Mouse (Mus musculus): ENCODE results near the gene Cspg4.
A peak's percentile ranks its signal among the peaks of the same experiment; 100 is the strongest.

Cspg4 gene

GRCm38 (mm10) chr9:56865673-56866400 lies 1.0 kb downstream of the Cspg4 start:
- DNase-seq = no peak

GRCm38 (mm10) chr9:56866430-56866829 lies 1.6 kb downstream of the Cspg4 start:
- no peak for DNase-seq

DNA sequence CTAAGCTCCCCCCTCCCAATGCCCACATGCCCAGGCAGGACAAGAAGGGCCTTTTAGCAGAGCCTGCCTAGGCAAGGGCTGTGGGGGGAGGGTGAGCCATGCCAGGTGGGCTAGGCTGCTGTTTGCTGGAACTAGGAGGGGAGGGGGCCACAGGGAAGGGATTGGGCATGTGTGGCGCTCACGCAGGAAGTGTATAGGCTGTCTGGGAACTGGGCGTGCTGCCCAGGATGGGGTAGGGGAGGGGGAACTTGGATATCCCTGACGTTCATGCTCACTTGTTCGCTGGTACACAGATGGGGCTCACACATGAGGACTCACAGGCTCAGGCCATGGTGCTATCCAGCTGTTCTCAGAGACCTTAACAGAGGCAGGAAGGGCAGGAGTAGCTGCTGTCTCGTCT lies 3.5 kb downstream of the Cspg4 start:
- no peak for DNase-seq

DNA sequence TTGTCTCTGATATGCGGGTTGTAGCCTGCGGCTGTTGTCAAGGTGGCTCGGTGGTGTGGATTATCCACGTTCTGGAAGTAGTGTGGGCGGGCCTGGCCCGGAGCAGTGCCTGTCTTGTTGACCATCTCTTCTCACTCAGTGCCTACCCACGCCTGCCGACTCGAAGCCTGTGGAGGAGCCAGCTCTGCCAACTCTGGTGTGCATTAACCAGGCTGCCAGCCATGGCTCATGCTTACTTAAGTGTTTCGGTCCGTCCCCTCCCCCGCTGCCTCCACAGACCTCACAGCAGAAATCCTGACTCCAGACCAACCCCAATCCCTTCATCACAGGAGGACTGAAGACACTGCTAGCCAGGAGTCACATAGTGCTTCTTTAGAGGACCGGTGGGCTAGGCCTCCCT lies 4.7 kb downstream of the Cspg4 start:
- DNase-seq = peak; percentile 93

DNA sequence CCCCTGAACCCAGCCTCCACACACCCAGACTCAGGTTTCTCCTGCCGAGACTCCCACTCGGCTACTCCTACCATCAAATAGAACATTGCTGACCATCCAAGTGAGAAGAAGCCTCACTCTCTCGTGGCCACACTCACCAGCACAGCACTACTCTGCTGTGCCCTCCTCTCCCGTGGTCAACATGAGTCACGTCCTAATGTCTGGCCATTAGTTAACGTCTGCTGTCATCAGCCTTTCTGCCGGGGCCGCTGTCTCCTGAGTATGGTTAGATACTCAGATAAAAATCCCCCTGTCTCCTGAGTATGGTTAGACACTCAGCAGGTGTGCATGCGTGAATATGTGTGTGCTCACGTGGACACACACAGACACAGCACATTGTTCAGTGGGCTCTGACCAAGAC lies 5.9 kb downstream of the Cspg4 start:
- no peak for DNase-seq

- DNase-seq = no peak
Observed at GRCm38 (mm10) chr9:56871191-56871590, 6.4 kb downstream of the Cspg4 start.

- no peak for DNase-seq
Observed at GRCm38 (mm10) chr9:56872105-56872903, 7.5 kb downstream of the Cspg4 start.

DNA sequence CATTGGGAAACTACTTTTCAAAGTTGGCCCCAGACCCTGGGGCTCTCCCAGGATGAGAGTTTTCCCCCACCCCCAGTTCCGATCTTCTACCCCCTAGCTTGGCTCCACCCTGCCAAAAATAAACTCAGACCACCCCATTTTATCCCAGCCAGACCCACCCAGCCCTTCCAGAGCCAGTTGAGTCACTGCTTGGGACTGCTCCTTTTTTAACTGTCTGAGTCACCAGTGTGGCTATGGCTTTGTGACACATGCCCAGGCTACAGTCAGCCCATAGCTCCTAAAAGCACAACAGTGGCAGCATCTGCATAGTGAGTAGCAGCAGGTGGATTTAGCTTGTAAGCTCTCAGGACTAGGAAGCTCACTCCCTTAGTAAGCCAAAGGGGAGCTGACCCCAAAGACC lies 8.3 kb downstream of the Cspg4 start:
- DNase-seq = no peak

- peak; percentile 63 for DNase-seq
Observed at GRCm38 (mm10) chr9:56876784-56877183, 12.0 kb downstream of the Cspg4 start.

DNA sequence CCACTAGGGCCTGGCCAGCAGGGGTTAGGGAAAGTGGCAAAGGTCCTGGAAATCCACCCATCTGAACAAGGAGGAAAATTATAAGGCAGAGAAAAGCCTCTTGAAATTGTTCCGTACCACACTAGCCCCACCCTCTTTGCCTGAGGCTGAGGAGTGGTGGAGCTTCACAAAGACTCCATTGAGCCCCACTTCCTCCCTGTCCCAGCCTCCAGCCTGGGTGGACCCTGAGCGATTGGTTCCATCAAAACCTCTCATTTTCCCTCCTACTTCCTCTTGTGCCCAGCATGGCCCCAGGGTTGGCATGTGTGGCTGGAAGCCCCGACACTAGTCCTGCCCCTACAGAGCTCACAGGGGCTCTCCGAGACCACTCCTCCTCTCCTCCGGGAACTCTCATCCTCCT lies 12.5 kb downstream of the Cspg4 start:
- no peak for DNase-seq

DNA sequence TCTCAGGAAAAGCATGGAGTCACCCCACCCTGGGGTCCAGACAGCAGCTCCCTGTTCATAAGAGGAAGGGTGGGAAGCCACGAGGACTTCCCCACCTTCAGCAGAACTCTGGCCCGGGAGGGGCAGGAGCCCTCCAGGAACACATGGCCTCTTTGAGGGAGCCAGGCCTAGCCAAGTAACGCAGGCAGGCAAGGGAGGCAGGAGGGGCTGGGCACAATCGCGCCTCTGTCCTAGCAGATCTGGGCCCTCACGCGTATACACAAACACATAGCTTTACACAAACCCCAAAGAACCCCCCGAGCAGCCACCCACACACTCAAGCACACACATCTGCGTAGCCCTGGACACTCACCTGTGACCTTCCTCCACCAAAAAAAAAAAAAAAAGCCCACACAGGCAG lies 16.0 kb downstream of the Cspg4 start:
- DNase-seq = no peak

DNA sequence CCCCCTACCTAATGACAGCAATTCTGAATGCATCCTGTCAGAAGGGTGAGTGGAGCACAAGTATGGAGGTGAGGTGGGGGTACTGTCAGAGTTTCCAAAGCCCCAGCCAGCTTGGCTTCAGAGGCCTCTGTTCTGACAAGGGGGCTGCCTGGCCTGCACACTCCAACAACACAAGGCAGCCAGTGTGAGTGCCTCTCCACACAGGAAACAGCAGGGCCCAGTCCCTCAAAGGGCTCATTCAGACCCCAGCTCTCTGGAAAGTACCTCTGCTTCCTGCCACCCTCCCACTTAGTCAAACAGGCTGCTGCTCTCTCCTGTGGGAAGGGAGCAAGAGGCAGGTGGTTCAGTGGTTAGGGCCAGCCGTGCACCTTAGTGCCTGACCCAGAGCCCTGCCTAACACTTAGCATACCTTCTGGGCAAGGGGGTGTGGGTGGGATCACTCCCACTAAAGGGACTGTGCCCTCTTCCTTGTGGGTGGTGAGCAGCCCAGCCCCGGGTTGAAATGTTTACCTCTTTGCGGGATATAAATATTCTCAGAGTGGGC lies 16.8 kb downstream of the Cspg4 start:
- DNase-seq = no peak

GRCm38 (mm10) chr9:56882283-56882682 lies 17.4 kb downstream of the Cspg4 start:
- DNase-seq = no peak

DNA sequence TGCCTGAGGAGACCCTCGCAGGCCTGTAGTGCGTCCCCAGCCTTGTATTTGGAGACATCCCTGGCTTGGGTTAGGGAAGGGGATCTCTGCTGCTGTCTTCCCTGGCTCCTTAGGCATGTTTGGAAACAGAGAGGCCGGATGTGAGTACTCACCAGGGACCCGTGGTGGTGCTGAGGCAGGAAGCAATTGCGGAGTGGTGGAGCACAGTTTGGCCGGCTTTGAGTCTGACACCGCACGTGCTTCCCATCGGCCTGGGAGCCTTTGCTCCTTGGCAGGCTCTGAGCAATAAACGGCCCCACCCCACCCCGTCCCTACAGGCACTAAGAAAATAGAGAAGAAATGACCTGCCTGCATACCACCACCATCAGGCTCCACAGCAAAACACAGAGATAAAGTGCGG lies 18.0 kb downstream of the Cspg4 start:
- DNase-seq = no peak

DNA sequence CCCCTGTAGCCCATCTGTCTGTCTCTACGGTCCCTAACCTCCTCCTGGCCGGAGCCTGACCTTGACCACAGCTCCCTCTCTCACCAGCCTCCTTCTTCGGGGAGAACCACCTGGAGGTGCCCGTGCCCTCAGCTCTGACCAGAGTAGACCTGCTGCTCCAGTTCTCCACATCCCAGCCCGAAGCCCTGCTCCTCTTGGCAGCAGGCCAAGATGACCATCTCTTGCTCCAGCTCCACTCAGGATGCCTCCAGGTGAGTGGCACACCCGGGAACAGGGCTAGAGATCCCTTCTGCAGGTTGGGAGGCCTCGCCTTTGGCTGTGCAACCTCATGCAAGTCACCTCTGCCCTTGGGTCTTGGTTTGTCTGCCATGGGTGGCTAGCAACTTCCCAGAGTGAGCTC lies 18.6 kb downstream of the Cspg4 start:
- DNase-seq = no peak

GRCm38 (mm10) chr9:56884328-56884727 lies 19.5 kb downstream of the Cspg4 start:
- DNase-seq = no peak

- no peak for DNase-seq
Observed at GRCm38 (mm10) chr9:56886113-56886512, 21.3 kb downstream of the Cspg4 start.

GRCm38 (mm10) chr9:56886601-56887000 lies 21.8 kb downstream of the Cspg4 start:
- no peak for DNase-seq

GRCm38 (mm10) chr9:56887581-56887980 lies 22.7 kb downstream of the Cspg4 start:
- no peak for DNase-seq

GRCm38 (mm10) chr9:56889817-56890216 lies 25.0 kb downstream of the Cspg4 start:
- DNase-seq = peak; percentile 60

DNA sequence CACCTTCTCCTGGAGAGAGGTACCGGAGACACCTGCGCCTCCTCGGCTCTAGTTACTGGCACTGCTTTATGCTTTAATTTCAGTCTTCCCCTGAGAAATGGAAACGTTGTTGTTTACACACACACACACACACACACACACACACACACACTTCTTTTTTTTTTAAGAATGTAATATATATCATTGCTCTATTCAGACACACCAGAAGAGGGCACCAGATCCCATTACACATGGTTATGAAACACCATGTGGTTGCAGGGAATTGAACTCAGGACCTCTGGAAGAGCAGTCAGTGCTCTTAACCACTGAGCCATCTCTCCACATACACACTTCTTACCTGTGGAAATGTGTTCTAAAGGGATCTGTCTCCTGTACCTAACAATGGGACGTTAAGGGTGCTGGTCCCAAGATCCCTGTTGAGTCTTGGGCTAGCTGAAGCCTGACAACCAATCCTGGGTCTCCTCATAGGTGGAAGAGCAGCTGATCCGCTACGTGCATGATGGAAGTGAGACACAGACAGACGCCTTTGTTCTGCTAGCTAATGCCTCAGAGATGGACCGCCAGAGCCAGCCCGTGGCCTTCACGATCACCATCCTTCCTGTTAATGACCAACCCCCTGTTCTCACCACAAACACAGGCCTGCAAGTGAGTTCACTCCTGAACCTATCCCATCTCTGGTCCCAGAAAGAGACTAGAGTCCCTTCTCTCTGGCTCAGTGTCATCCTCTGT lies 25.9 kb downstream of the Cspg4 start:
- no peak for DNase-seq

- peak; percentile 55 for DNase-seq
Observed at GRCm38 (mm10) chr9:56891517-56892011, 26.7 kb downstream of the Cspg4 start.

DNA sequence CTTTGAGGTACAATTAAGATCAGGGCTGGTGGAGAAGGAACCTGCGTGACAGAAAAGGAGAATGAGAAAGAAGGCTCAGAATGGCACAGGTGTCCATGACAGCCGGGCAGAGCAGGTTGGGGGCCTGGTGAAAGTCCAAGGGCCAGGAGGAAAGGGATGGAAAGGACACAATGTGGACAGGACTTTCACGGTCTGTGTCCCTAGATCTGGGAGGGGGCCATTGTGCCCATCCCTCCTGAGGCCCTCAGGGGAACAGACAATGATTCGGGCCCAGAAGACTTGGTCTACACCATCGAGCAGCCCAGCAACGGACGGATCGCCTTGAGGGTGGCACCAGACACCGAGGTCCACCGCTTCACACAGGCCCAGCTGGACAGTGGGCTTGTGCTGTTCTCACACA lies 27.3 kb downstream of the Cspg4 start:
- no peak for DNase-seq
